Mouse (Mus musculus): Measurements from ENCODE around the gene Fez1.

The Fez1 gene

GRCm38 (mm10) chr9:36821644-36822000, at the start of gene Fez1:
Fez1 (plus strand) TSS chr9:36821864.
- DNase-seq (ENCODE audit: low read depth): no peak

- no peak for DNase-seq (ENCODE audit: low read depth)
Measured at GRCm38 (mm10) chr9:36783921-36784320, 37.7 kb upstream of the Fez1 start.

- no peak for DNase-seq (ENCODE audit: low read depth)
Measured at GRCm38 (mm10) chr9:36792191-36792590, 29.5 kb upstream of the Fez1 start.

- DNase-seq (ENCODE audit: low read depth): no peak
Measured at GRCm38 (mm10) chr9:36794487-36794886, 27.2 kb upstream of the Fez1 start.

- DNase-seq (ENCODE audit: low read depth): peak; percentile 12
Measured at GRCm38 (mm10) chr9:36795556-36795955, 26.1 kb upstream of the Fez1 start.

GRCm38 (mm10) chr9:36796224-36796623, 25.4 kb upstream of the Fez1 start:
- DNase-seq (ENCODE audit: low read depth): peak; percentile 18

GRCm38 (mm10) chr9:36796781-36797555, 24.7 kb upstream of the Fez1 start, which contains the start of gene Ei24:
Ei24 (minus strand) TSS chr9:36797393.
- DNase-seq (ENCODE audit: low read depth): peak; percentile 72

- no peak for DNase-seq (ENCODE audit: low read depth)
Measured at GRCm38 (mm10) chr9:36801961-36802360, 19.7 kb upstream of the Fez1 start.

- no peak for DNase-seq (ENCODE audit: low read depth)
Measured at GRCm38 (mm10) chr9:36802951-36803350, 18.7 kb upstream of the Fez1 start.

GRCm38 (mm10) chr9:36803386-36803785, 18.3 kb upstream of the Fez1 start:
- no peak for DNase-seq (ENCODE audit: low read depth)

GRCm38 (mm10) chr9:36803926-36804325, 17.7 kb upstream of the Fez1 start:
- no peak for DNase-seq (ENCODE audit: low read depth)

GRCm38 (mm10) chr9:36805256-36805975, 16.2 kb upstream of the Fez1 start:
- DNase-seq (ENCODE audit: low read depth): no peak

GRCm38 (mm10) chr9:36808126-36808785, 13.4 kb upstream of the Fez1 start:
- DNase-seq (ENCODE audit: low read depth): no peak

- peak; percentile 34 for DNase-seq (ENCODE audit: low read depth)
Measured at GRCm38 (mm10) chr9:36814486-36814885, 7.2 kb upstream of the Fez1 start.

- no peak for DNase-seq (ENCODE audit: low read depth)
Measured at GRCm38 (mm10) chr9:36818905-36819304, 2.8 kb upstream of the Fez1 start.

- DNase-seq (ENCODE audit: low read depth): no peak
Measured at GRCm38 (mm10) chr9:36820969-36821643, 558 bp upstream of the Fez1 start.

GRCm38 (mm10) chr9:36822024-36822423, 360 bp downstream of the Fez1 start:
- DNase-seq (ENCODE audit: low read depth): no peak

GRCm38 (mm10) chr9:36826612-36827363, 5.1 kb downstream of the Fez1 start:
- DNase-seq (ENCODE audit: low read depth): no peak

- DNase-seq (ENCODE audit: low read depth): no peak
Measured at GRCm38 (mm10) chr9:36831401-36831800, 9.7 kb downstream of the Fez1 start.

GRCm38 (mm10) chr9:36832529-36832928, 10.9 kb downstream of the Fez1 start:
- no peak for DNase-seq (ENCODE audit: low read depth)

- DNase-seq (ENCODE audit: low read depth): no peak
Measured at GRCm38 (mm10) chr9:36833043-36833881, 11.6 kb downstream of the Fez1 start.

Measured in 416B (cell line).